12 mouse cellular contexts compared by ENCODE assay signal in the genomic region with DNA sequence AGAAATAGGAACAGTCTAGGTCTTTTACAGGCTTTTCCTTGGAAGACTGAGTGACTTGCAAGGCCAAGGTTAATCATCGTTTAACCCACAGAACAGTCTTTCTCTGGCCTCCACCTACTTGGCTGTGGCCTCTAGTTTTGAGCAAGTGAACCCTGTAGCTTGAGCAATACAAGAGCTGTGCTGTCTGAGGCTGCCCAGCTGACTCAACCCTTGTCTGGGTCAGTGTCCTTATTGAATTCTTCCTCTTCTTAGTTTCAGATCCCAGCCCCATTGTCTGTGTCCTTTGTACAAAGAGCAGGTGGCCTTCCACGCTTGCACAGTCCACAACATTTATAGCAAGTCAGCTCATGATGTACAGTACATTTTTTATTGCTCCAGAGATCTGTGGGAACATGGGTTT. TPM values are rescaled to one million over a fixed set of nuclear protein-coding genes. Genes with fewer than 3 reads are reported as not detected.
A peak's percentile ranks its signal among the peaks of the same experiment; 100 is the strongest.
DNase-seq lines count a peak whose midpoint lies in the region; ATAC-seq and TF ChIP-seq lines count a peak whose summit lies in the region.
"Had no signal": no experiment of that assay in that cellular context is flagged by ENCODE, and none has a peak within 500 bp of the region (broad histone marks: within the 10 kb centered on the region; RNA-seq: fewer than 3 reads in every experiment).

No protein-coding gene starts in this region.

- peak; percentile 85 for ATAC-seq in granulocyte monocyte progenitor cell, adult 5-6 weeks (replicated peaks; ENCODE audit: poor library complexity, severe bottlenecking)
- ATAC-seq in erythroid progenitor cell, adult 5-6 weeks (replicated peaks; ENCODE audit: low FRiP score, poor library complexity, severe bottlenecking): no peak

- intact Hi-C loops in left cerebral cortex, postnatal 36 days (cut with DNase I): no loop called here

- DNase-seq in layer of hippocampus, adult 2 months (ENCODE audit: low spot score in 2 of 2): no peak
- DNase-seq in layer of hippocampus, adult 8-10 months (ENCODE audit: low spot score in 2 of 2): no peak
- DNase-seq in adrenal gland, adult 2 months: peak; percentile 85
- DNase-seq in lung, postnatal 36 days: peak; percentile 76
- DNase-seq in left cerebral cortex, postnatal 36 days (ENCODE audit: low spot score in 2 of 2): no peak
- DNase-seq in thymus, adult 18-20 months: no peak

- peak overlapping the region; percentile 46 for H3K27ac ChIP-seq in layer of hippocampus, adult 2 months
- H3K27ac ChIP-seq: hindbrain, embryonic 12.5 days had no signal

- TF ChIP-seq CTCF in layer of hippocampus, adult 2 months (conservative IDR thresholded peaks at IDR 0.05): no peak

- no peak overlapping the region for H3K4me3 ChIP-seq in layer of hippocampus, adult 2 months
- H3K4me3 ChIP-seq: erythroblast, embryonic 14.5 days; hindbrain, embryonic 12.5 days had no signal

RNA-seq across cellular contexts. Expression of gene 1700020N01Rik, which starts 16.6 kb away (rescaled TPM):
- total RNA-seq in layer of hippocampus, adult 2 months (2021): not detected
- total RNA-seq in layer of hippocampus, adult 8-10 months (2022): not detected
- total RNA-seq in adrenal gland, adult 2 months (2021): not detected
- polyA plus RNA-seq in adrenal gland, adult 2 months (2012; rRNA removed): not detected in 2 replicates
- not detected in 2 replicates for total RNA-seq in granulocyte monocyte progenitor cell, adult 5-6 weeks (2014; fragmentation: Nextera tagmentation)
- total RNA-seq in granulocyte monocyte progenitor cell, adult 5-6 weeks (2017): not detected in 2 replicates
- total RNA-seq in erythroid progenitor cell, adult 5-6 weeks (2015; ENCODE audit: low replicate concordance): not detected in 2 replicates
- not detected in 2 replicates for total RNA-seq in erythroid progenitor cell, adult 5-6 weeks (2017; ENCODE audit: low replicate concordance)
- not detected for total RNA-seq in left cerebral cortex, postnatal 36 days (2021)
- polyA plus RNA-seq: erythroblast, embryonic 14.5 days; hindbrain, embryonic 12.5 days; limb, embryonic 14.5 days; stomach, embryonic 14.5 days had no signal

Comparison
In these comparisons a context has a peak if more than half of its experiments do, and no peak if none do; other contexts are left out.
1. DNase-seq: peak in adrenal gland, adult 2 months (single experiment) and lung, postnatal 36 days (single experiment); none in layer of hippocampus, adult 2 months (0 of 2), layer of hippocampus, adult 8-10 months (0 of 2), left cerebral cortex, postnatal 36 days (0 of 2) and thymus, adult 18-20 months (0 of 2).